Mouse (Mus musculus) kidney, embryonic 15.5 days (tissue): Measurements from ENCODE around the gene Zgpat. TPM values are rescaled to one million over a fixed set of nuclear protein-coding genes. Genes with fewer than 3 reads are reported as not detected.

Experiments used
- ATAC-seq: fragments of 200-750 bp; cut with Nextera tagmentation; replicated peaks from 2 replicates; pipeline ENCODE4 v1.8.0; 2017; ENCODE audit warnings: moderate TSS enrichment; ENCODE audit not compliant: low FRiP score
- H3K27ac ChIP-seq: fragments of 300-500 bp; sonication (generic); 2 replicates; pipeline ENCODE4 v1.5.1; 2015; ENCODE audit warnings: mild to moderate bottlenecking, inconsistent platforms
- H3K27me3 ChIP-seq: fragments of 300-500 bp; sonication (generic); 2 replicates; pipeline ENCODE4 v1.6.1; 2015; ENCODE audit warnings: inconsistent platforms
- H3K36me3 ChIP-seq: fragments of 300-500 bp; sonication (generic); 2 replicates; pipeline ENCODE4 v1.6.1; 2015; ENCODE audit warnings: inconsistent platforms
- H3K4me1 ChIP-seq: fragments of 300-500 bp; sonication (generic); 2 replicates; pipeline ENCODE4 v1.6.1; 2015; ENCODE audit warnings: inconsistent platforms
- H3K4me2 ChIP-seq: fragments of 300-500 bp; sonication (generic); 2 replicates; pipeline ENCODE4 v1.6.1; 2015; ENCODE audit warnings: moderate library complexity, mild to moderate bottlenecking, inconsistent platforms
- H3K4me3 ChIP-seq: fragments of 300-500 bp; sonication (generic); replicated peaks from 2 replicates; pipeline ENCODE4 v1.5.1; 2015; ENCODE audit warnings: mild to moderate bottlenecking, inconsistent platforms
- H3K9ac ChIP-seq: fragments of 300-500 bp; sonication (generic); 2 replicates; pipeline ENCODE4 v1.6.1; 2015; ENCODE audit warnings: mild to moderate bottlenecking, inconsistent platforms
- H3K9me3 ChIP-seq: fragments of 300-500 bp; sonication (generic); replicated peaks from 2 replicates; pipeline ENCODE4 v1.6.1; 2016; ENCODE audit warnings: inconsistent platforms
- WGBS: fragments of 180-500 bp; shearing (Covaris S2); methylation state at CpG from one replicate; pipeline ENCODE4 v1.1.7; 2015; ENCODE audit warnings: mixed read lengths; 5-methylcytosine and 5-hydroxymethylcytosine counted together
- polyA plus RNA-seq: library from polyadenylated mRNA; unstranded; fragments of >200 nt; fragmentation: Nextera tagmentation; extraction: Ambion mirVana; gene quantifications from 2 replicates; pipeline ENCODE4 v1.2.1, GENCODE M21; 2015

The Zgpat gene
- polyA plus RNA-seq, 1 experiment from 2014 or later = 43.7 TPM

GRCm38 (mm10) chr2:181365655-181366075 is 937 bp downstream of the Zgpat start:
- under 1% methylated on average over 20 of the region's 20 CpGs for WGBS
- Histone ChIP-seq H3K9ac (peak overlapping the region; percentile 91), H3K36me3 (peaks cover 53% of the 10 kb centered on the region), H3K4me3 (peak overlapping the region; percentile 92), H3K27ac (peak overlapping the region; percentile 96), H3K27me3 (no peaks in the 10 kb centered on the region), H3K4me2 (peak overlapping the region; percentile 92), H3K4me1 (peaks cover 32% of the 10 kb centered on the region), H3K9me3 (no peaks in the 10 kb centered on the region)
- ATAC-seq = peak; percentile 67

GRCm38 (mm10) chr2:181370001-181370400 is 5.3 kb downstream of the Zgpat start:
- H3K36me3 ChIP-seq = peaks cover 36% of the 10 kb centered on the region
- H3K4me1 ChIP-seq = peaks cover 24% of the 10 kb centered on the region
- H3K9me3 ChIP-seq = no peaks in the 10 kb centered on the region
- H3K4me3 ChIP-seq = no peak overlapping the region
- no peaks in the 10 kb centered on the region for H3K27me3 ChIP-seq
- ATAC-seq = no peak
- H3K4me2 ChIP-seq = no peak overlapping the region
- 93% methylated on average over 5 of the region's 5 CpGs for WGBS
- H3K9ac ChIP-seq = no peak overlapping the region
- no peak overlapping the region for H3K27ac ChIP-seq

GRCm38 (mm10) chr2:181375787-181376186 is 11.1 kb downstream of the Zgpat start:
- H3K27ac ChIP-seq = no peak overlapping the region
- whole genome bisulfite sequencing = 94% methylated on average over 2 of the region's 2 CpGs
- H3K4me1 ChIP-seq = no peaks in the 10 kb centered on the region; the same call in 1 of the 2 replicates
- peaks cover 41% of the 10 kb centered on the region for H3K36me3 ChIP-seq
- H3K4me2 ChIP-seq = no peak overlapping the region
- no peak overlapping the region for H3K4me3 ChIP-seq
- H3K9me3 ChIP-seq = no peaks in the 10 kb centered on the region
- no peak for ATAC-seq
- no peaks in the 10 kb centered on the region for H3K27me3 ChIP-seq
- H3K9ac ChIP-seq = no peak overlapping the region

GRCm38 (mm10) chr2:181377230-181377629 is 12.5 kb downstream of the Zgpat start:
- peaks cover 45% of the 10 kb centered on the region for H3K36me3 ChIP-seq
- ATAC-seq = no peak
- 70% methylated on average over 2 of the region's 2 CpGs for WGBS

GRCm38 (mm10) chr2:181378701-181379100 is 14.0 kb downstream of the Zgpat start:
- Histone ChIP-seq H3K4me1 (no peaks in the 10 kb centered on the region; the same call in 1 of the 2 replicates), H3K4me3 (no peak overlapping the region), H3K9me3 (no peaks in the 10 kb centered on the region), H3K36me3 (peaks cover 57% of the 10 kb centered on the region), H3K27ac (no peak overlapping the region), H3K27me3 (no peaks in the 10 kb centered on the region), H3K9ac (no peak overlapping the region), H3K4me2 (no peak overlapping the region)
- ATAC-seq = no peak
- 90% methylated on average over 5 of the region's 5 CpGs for WGBS

More at GRCm38 (mm10) chr2:181377230-181377629, 12.5 kb downstream of the Zgpat start:
- Histone ChIP-seq H3K9me3 (no peaks in the 10 kb centered on the region), H3K4me2 (no peak overlapping the region), H3K27ac (no peak overlapping the region), H3K9ac (no peak overlapping the region), H3K27me3 (no peaks in the 10 kb centered on the region), H3K4me3 (no peak overlapping the region), H3K4me1 (no peaks in the 10 kb centered on the region; the same call in 1 of the 2 replicates)

- 91% methylated on average over 12 of the region's 12 CpGs for WGBS
- peaks cover 67% of the 10 kb centered on the region for H3K36me3 ChIP-seq
Measured at GRCm38 (mm10) chr2:181379778-181380177, 15.1 kb downstream of the Zgpat start, which contains the start of gene Lime1. TSS of gene Lime1 (plus strand) at chr2:181380078.

GRCm38 (mm10) chr2:181380251-181380650 is 15.5 kb downstream of the Zgpat start:
- Histone ChIP-seq H3K27ac (no peak overlapping the region), H3K9me3 (no peaks in the 10 kb centered on the region), H3K9ac (no peak overlapping the region), H3K36me3 (peaks cover 72% of the 10 kb centered on the region), H3K4me2 (no peak overlapping the region), H3K4me1 (no peaks in the 10 kb centered on the region; the same call in 1 of the 2 replicates), H3K27me3 (no peaks in the 10 kb centered on the region), H3K4me3 (no peak overlapping the region)
- no peak for ATAC-seq
- 79% methylated on average over 5 of the region's 5 CpGs for WGBS

More at GRCm38 (mm10) chr2:181379778-181380177, 15.1 kb downstream of the Zgpat start, which contains the start of gene Lime1:
- Histone ChIP-seq H3K4me3 (no peak within 1 kb of the TSS), H3K4me1 (no peaks in the 10 kb centered on the region; the same call in 1 of the 2 replicates), H3K9me3 (no peaks in the 10 kb centered on the region), H3K27me3 (no peaks in the 10 kb centered on the region), H3K9ac (no peak within 1 kb of the TSS), H3K27ac (no peak within 1 kb of the TSS), H3K4me2 (no peak within 1 kb of the TSS)
- no peak for ATAC-seq

GRCm38 (mm10) chr2:181381107-181381506 is 16.4 kb downstream of the Zgpat start:
- Histone ChIP-seq H3K9me3 (no peaks in the 10 kb centered on the region), H3K27me3 (no peaks in the 10 kb centered on the region), H3K4me3 (no peak overlapping the region), H3K36me3 (peaks cover 80% of the 10 kb centered on the region), H3K4me1 (no peaks in the 10 kb centered on the region; the same call in 1 of the 2 replicates), H3K27ac (no peak overlapping the region), H3K4me2 (no peak overlapping the region), H3K9ac (no peak overlapping the region)
- WGBS = 85% methylated on average over 5 of the region's 5 CpGs
- ATAC-seq = no peak

GRCm38 (mm10) chr2:181381631-181382306 is 17.0 kb downstream of the Zgpat start:
- H3K27me3 ChIP-seq = no peaks in the 10 kb centered on the region
- no peak overlapping the region for H3K4me2 ChIP-seq
- no peak overlapping the region for H3K4me3 ChIP-seq
- peaks cover 87% of the 10 kb centered on the region for H3K36me3 ChIP-seq
- no peak for ATAC-seq
- WGBS = 81% methylated on average over 6 of the region's 6 CpGs
- no peak overlapping the region for H3K27ac ChIP-seq
- H3K9ac ChIP-seq = no peak overlapping the region
- no peaks in the 10 kb centered on the region for H3K9me3 ChIP-seq
- H3K4me1 ChIP-seq = no peaks in the 10 kb centered on the region; the same call in 1 of the 2 replicates

- peaks cover 83% of the 10 kb centered on the region for H3K36me3 ChIP-seq
- H3K27ac ChIP-seq = no peak overlapping the region
- no peak overlapping the region for H3K9ac ChIP-seq
- no peak overlapping the region for H3K4me3 ChIP-seq
- H3K9me3 ChIP-seq = no peaks in the 10 kb centered on the region
- ATAC-seq = 0 out of 2 replicates have a peak, but pooled peaks have one; percentile 13
- H3K4me2 ChIP-seq = no peak overlapping the region
- H3K27me3 ChIP-seq = no peaks in the 10 kb centered on the region
- WGBS = 85% methylated on average over 7 of the region's 7 CpGs
- H3K4me1 ChIP-seq = no peaks in the 10 kb centered on the region
Measured at GRCm38 (mm10) chr2:181384463-181384862, 19.7 kb downstream of the Zgpat start.

- H3K27ac ChIP-seq = no peak overlapping the region
- peaks cover 83% of the 10 kb centered on the region for H3K36me3 ChIP-seq
- 85% methylated on average over 4 of the region's 4 CpGs for WGBS
- no peaks in the 10 kb centered on the region for H3K9me3 ChIP-seq
- ATAC-seq = no peak
- no peaks in the 10 kb centered on the region for H3K27me3 ChIP-seq
- no peak overlapping the region for H3K4me3 ChIP-seq
- H3K9ac ChIP-seq = no peak overlapping the region
- H3K4me1 ChIP-seq = no peaks in the 10 kb centered on the region
- H3K4me2 ChIP-seq = no peak overlapping the region
Measured at GRCm38 (mm10) chr2:181384919-181385391, 20.2 kb downstream of the Zgpat start.

- ATAC-seq = no peak
- Histone ChIP-seq H3K27ac (no peak overlapping the region), H3K4me1 (no peaks in the 10 kb centered on the region), H3K9ac (no peak overlapping the region), H3K9me3 (no peaks in the 10 kb centered on the region), H3K27me3 (no peaks in the 10 kb centered on the region), H3K4me2 (no peak overlapping the region), H3K4me3 (no peak overlapping the region), H3K36me3 (peaks cover 83% of the 10 kb centered on the region)
- 65% methylated on average over 3 of the region's 3 CpGs for WGBS
Measured at GRCm38 (mm10) chr2:181385885-181386284, 21.2 kb downstream of the Zgpat start.
